Mouse (Mus musculus) erythroblast, embryonic 14.5 days (primary cell): ENCODE results near the gene AC141477.1.

Source experiments
- GATA1 ChIP-seq: IDR thresholded peaks from 2 replicates; pipeline ENCODE4 v1.6.1; 2012; ENCODE audit warnings: low read length, inconsistent platforms, mixed read lengths
- TAL1 ChIP-seq: IDR thresholded peaks from 3 replicates; pipeline ENCODE4 v1.6.1; 2012; ENCODE audit warnings: low read length, inconsistent platforms, mixed read lengths

- no peak for TF ChIP-seq TAL1
- TF ChIP-seq GATA1, result no peak
These were observed 40.6 kb upstream of the AC141477.1 start for GRCm38 (mm10) chr10:76480851-76481250.
